Mouse (Mus musculus): ENCODE measurements around the gene Slc28a3. TPM values are rescaled to one million over a fixed set of nuclear protein-coding genes. Genes with fewer than 3 reads are reported as not detected.

Slc28a3 gene
- polyA plus RNA-seq, 1 experiment from 2014 or later, result not detected

- no peak overlapping the region for H3K4me3 ChIP-seq (ENCODE audit: low read depth, low read length)
- H3K27ac ChIP-seq (ENCODE audit: low read depth, low read length), result no peak overlapping the region
Measured at GRCm38 (mm10) chr13:58629365-58630050, 18.8 kb upstream of the Slc28a3 start.

GRCm38 (mm10) chr13:58622647-58623046 lies 12.0 kb upstream of the Slc28a3 start:
- Histone ChIP-seq H3K36me3 (ENCODE audit: control insufficient read depth, insufficient read depth, low read length) (no peaks in the 10 kb centered on the region), H3K9me3 (ENCODE audit: control insufficient read depth, low read length) (no peaks in the 10 kb centered on the region), H3K4me2 (replicated peaks; ENCODE audit: low read depth, low read length) (no peak overlapping the region), H3K27ac (ENCODE audit: low read depth, low read length) (no peak overlapping the region), H3K27me3 (ENCODE audit: control insufficient read depth, insufficient read depth, low read length) (no peaks in the 10 kb centered on the region), H3K4me1 (replicated peaks; ENCODE audit: control insufficient read depth, insufficient read depth, low read length) (no peaks in the 10 kb centered on the region), H3K4me3 (ENCODE audit: low read depth, low read length) (no peak overlapping the region), H3K9ac (ENCODE audit: low read depth, low read length) (no peak overlapping the region)
- ATAC-seq (ENCODE audit: low FRiP score) (no peak), DNase-seq (ENCODE audit: low spot score) (no peak)
- WGBS, result 69% methylated on average over 8 of the region's 8 CpGs

More at GRCm38 (mm10) chr13:58629365-58630050, 18.8 kb upstream of the Slc28a3 start:
- H3K27me3 ChIP-seq (ENCODE audit: control insufficient read depth, insufficient read depth, low read length), result peaks cover 2% of the 10 kb centered on the region; the same call in 1 of the 2 replicates
- 29% methylated on average over 13 of the region's 13 CpGs for WGBS
- peak; percentile 73 for DNase-seq (ENCODE audit: low spot score)
- H3K4me1 ChIP-seq (replicated peaks; ENCODE audit: control insufficient read depth, insufficient read depth, low read length), result no peaks in the 10 kb centered on the region; the same call in 1 of the 2 replicates
- no peaks in the 10 kb centered on the region for H3K9me3 ChIP-seq (ENCODE audit: control insufficient read depth, low read length)
- H3K9ac ChIP-seq (ENCODE audit: low read depth, low read length), result 0 out of 2 replicates have a peak overlapping the region, but pooled peaks have one; percentile 31
- H3K4me2 ChIP-seq (replicated peaks; ENCODE audit: low read depth, low read length), result peak overlapping the region; percentile 27
- ATAC-seq (ENCODE audit: low FRiP score), result peak; percentile 53; the same call in 1 of the 2 replicates
- no peaks in the 10 kb centered on the region for H3K36me3 ChIP-seq (ENCODE audit: control insufficient read depth, insufficient read depth, low read length)

GRCm38 (mm10) chr13:58619301-58619700 lies 8.6 kb upstream of the Slc28a3 start:
- H3K4me1 ChIP-seq (replicated peaks; ENCODE audit: control insufficient read depth, insufficient read depth, low read length), result no peaks in the 10 kb centered on the region
- ATAC-seq (ENCODE audit: low FRiP score) (no peak), DNase-seq (ENCODE audit: low spot score) (no peak)
- H3K4me3 ChIP-seq (ENCODE audit: low read depth, low read length), result no peak overlapping the region
- no peak overlapping the region for H3K9ac ChIP-seq (ENCODE audit: low read depth, low read length)
- H3K27ac ChIP-seq (ENCODE audit: low read depth, low read length), result no peak overlapping the region
- no peaks in the 10 kb centered on the region for H3K36me3 ChIP-seq (ENCODE audit: control insufficient read depth, insufficient read depth, low read length)
- no peaks in the 10 kb centered on the region for H3K9me3 ChIP-seq (ENCODE audit: control insufficient read depth, low read length)
- H3K27me3 ChIP-seq (ENCODE audit: control insufficient read depth, insufficient read depth, low read length), result no peaks in the 10 kb centered on the region
- no peak overlapping the region for H3K4me2 ChIP-seq (replicated peaks; ENCODE audit: low read depth, low read length)
- WGBS, result 74% methylated on average over 5 of the region's 5 CpGs

- Histone ChIP-seq H3K4me3 (ENCODE audit: low read depth, low read length) (no peak overlapping the region), H3K4me1 (replicated peaks; ENCODE audit: control insufficient read depth, insufficient read depth, low read length) (no peaks in the 10 kb centered on the region), H3K27me3 (ENCODE audit: control insufficient read depth, insufficient read depth, low read length) (no peaks in the 10 kb centered on the region), H3K27ac (ENCODE audit: low read depth, low read length) (no peak overlapping the region), H3K4me2 (replicated peaks; ENCODE audit: low read depth, low read length) (no peak overlapping the region), H3K9ac (ENCODE audit: low read depth, low read length) (no peak overlapping the region), H3K9me3 (ENCODE audit: control insufficient read depth, low read length) (no peaks in the 10 kb centered on the region), H3K36me3 (ENCODE audit: control insufficient read depth, insufficient read depth, low read length) (no peaks in the 10 kb centered on the region)
- no peak for DNase-seq (ENCODE audit: low spot score)
- ATAC-seq (ENCODE audit: low FRiP score), result no peak
- 36% methylated on average over 7 of the region's 7 CpGs for WGBS
Measured at GRCm38 (mm10) chr13:58610059-58610458, 618 bp downstream of the Slc28a3 start.

GRCm38 (mm10) chr13:58601201-58601855 lies 9.3 kb downstream of the Slc28a3 start:
- no peak overlapping the region for H3K9ac ChIP-seq (ENCODE audit: low read depth, low read length)
- no peaks in the 10 kb centered on the region for H3K4me1 ChIP-seq (replicated peaks; ENCODE audit: control insufficient read depth, insufficient read depth, low read length)
- no peaks in the 10 kb centered on the region for H3K36me3 ChIP-seq (ENCODE audit: control insufficient read depth, insufficient read depth, low read length)
- no peak for DNase-seq (ENCODE audit: low spot score)
- no peaks in the 10 kb centered on the region for H3K9me3 ChIP-seq (ENCODE audit: control insufficient read depth, low read length)
- no peak overlapping the region for H3K27ac ChIP-seq (ENCODE audit: low read depth, low read length)
- ATAC-seq (ENCODE audit: low FRiP score), result no peak
- 71% methylated on average over 10 of the region's 10 CpGs for whole genome bisulfite sequencing
- no peaks in the 10 kb centered on the region; the same call in 1 of the 2 replicates for H3K27me3 ChIP-seq (ENCODE audit: control insufficient read depth, insufficient read depth, low read length)
- H3K4me2 ChIP-seq (replicated peaks; ENCODE audit: low read depth, low read length), result no peak overlapping the region
- H3K4me3 ChIP-seq (ENCODE audit: low read depth, low read length), result no peak overlapping the region

- H3K4me1 ChIP-seq (replicated peaks; ENCODE audit: control insufficient read depth, insufficient read depth, low read length), result no peaks in the 10 kb centered on the region
- 67% methylated on average over 4 of the region's 4 CpGs for WGBS
- DNase-seq (ENCODE audit: low spot score) (no peak), ATAC-seq (ENCODE audit: low FRiP score) (no peak)
- no peaks in the 10 kb centered on the region; the same call in 1 of the 2 replicates for H3K27me3 ChIP-seq (ENCODE audit: control insufficient read depth, insufficient read depth, low read length)
- no peak overlapping the region for H3K4me2 ChIP-seq (replicated peaks; ENCODE audit: low read depth, low read length)
- H3K36me3 ChIP-seq (ENCODE audit: control insufficient read depth, insufficient read depth, low read length), result no peaks in the 10 kb centered on the region
- no peaks in the 10 kb centered on the region for H3K9me3 ChIP-seq (ENCODE audit: control insufficient read depth, low read length)
- no peak overlapping the region for H3K27ac ChIP-seq (ENCODE audit: low read depth, low read length)
- no peak overlapping the region for H3K4me3 ChIP-seq (ENCODE audit: low read depth, low read length)
- no peak overlapping the region for H3K9ac ChIP-seq (ENCODE audit: low read depth, low read length)
Measured at GRCm38 (mm10) chr13:58598578-58598977, 12.1 kb downstream of the Slc28a3 start.

GRCm38 (mm10) chr13:58593129-58593528 lies 17.5 kb downstream of the Slc28a3 start:
- no peaks in the 10 kb centered on the region for H3K36me3 ChIP-seq (ENCODE audit: control insufficient read depth, insufficient read depth, low read length)

GRCm38 (mm10) chr13:58591912-58592311 lies 18.8 kb downstream of the Slc28a3 start:
- Histone ChIP-seq H3K27ac (ENCODE audit: low read depth, low read length) (no peak overlapping the region), H3K9ac (ENCODE audit: low read depth, low read length) (no peak overlapping the region), H3K4me3 (ENCODE audit: low read depth, low read length) (no peak overlapping the region), H3K36me3 (ENCODE audit: control insufficient read depth, insufficient read depth, low read length) (no peaks in the 10 kb centered on the region), H3K9me3 (ENCODE audit: control insufficient read depth, low read length) (no peaks in the 10 kb centered on the region), H3K4me1 (replicated peaks; ENCODE audit: control insufficient read depth, insufficient read depth, low read length) (no peaks in the 10 kb centered on the region), H3K27me3 (ENCODE audit: control insufficient read depth, insufficient read depth, low read length) (no peaks in the 10 kb centered on the region), H3K4me2 (replicated peaks; ENCODE audit: low read depth, low read length) (no peak overlapping the region)
- no peak for DNase-seq (ENCODE audit: low spot score)
- WGBS, result 84% methylated on average over 7 of the region's 7 CpGs
- no peak for ATAC-seq (ENCODE audit: low FRiP score)

More at GRCm38 (mm10) chr13:58593129-58593528, 17.5 kb downstream of the Slc28a3 start:
- Histone ChIP-seq H3K9me3 (ENCODE audit: control insufficient read depth, low read length) (no peaks in the 10 kb centered on the region), H3K27me3 (ENCODE audit: control insufficient read depth, insufficient read depth, low read length) (no peaks in the 10 kb centered on the region; the same call in 1 of the 2 replicates), H3K27ac (ENCODE audit: low read depth, low read length) (no peak overlapping the region), H3K4me2 (replicated peaks; ENCODE audit: low read depth, low read length) (no peak overlapping the region), H3K4me3 (ENCODE audit: low read depth, low read length) (no peak overlapping the region), H3K9ac (ENCODE audit: low read depth, low read length) (no peak overlapping the region), H3K4me1 (replicated peaks; ENCODE audit: control insufficient read depth, insufficient read depth, low read length) (no peaks in the 10 kb centered on the region)
- ATAC-seq (ENCODE audit: low FRiP score), result no peak
- 29% methylated on average over 7 of the region's 7 CpGs for WGBS
- peak; percentile 61 for DNase-seq (ENCODE audit: low spot score)
